Mouse (Mus musculus) spleen, adult 12 weeks (tissue): ENCODE results near the gene Mpdu1.
"Not testable (repeated sequence)": the region's sequence is repeated elsewhere in the genome, so short reads cannot be mapped to it uniquely, and the experiment has no call there.

Source experiments
- DNase-seq: peaks from one replicate; pipeline ENCODE4 v3.0.0; 2022; ENCODE audit warnings: low spot score

Mpdu1 gene

GRCm38 (mm10) chr11:69662213-69662966, at the start of gene Mpdu1:
Gene Mpdu1 (minus strand): TSS chr11:69662642.
- DNase-seq: peak; percentile 92

- DNase-seq: no peak
Observed at GRCm38 (mm10) chr11:69711082-69711481, 48.6 kb upstream of the Mpdu1 start.

- DNase-seq: no peak
Observed at GRCm38 (mm10) chr11:69710470-69710869, 48.0 kb upstream of the Mpdu1 start.

- no peak for DNase-seq
Observed at GRCm38 (mm10) chr11:69709554-69710446, 47.4 kb upstream of the Mpdu1 start.

GRCm38 (mm10) chr11:69708614-69709265, 46.3 kb upstream of the Mpdu1 start:
- no peak for DNase-seq

- no peak for DNase-seq
Observed at GRCm38 (mm10) chr11:69707873-69708381, 45.5 kb upstream of the Mpdu1 start.

- DNase-seq: no peak
Observed at GRCm38 (mm10) chr11:69707480-69707847, 45.0 kb upstream of the Mpdu1 start.

- no peak for DNase-seq
Observed at GRCm38 (mm10) chr11:69706775-69707479, 44.5 kb upstream of the Mpdu1 start.

- no peak for DNase-seq
Observed at GRCm38 (mm10) chr11:69704613-69705010, 42.2 kb upstream of the Mpdu1 start.

- DNase-seq: no peak
Observed at GRCm38 (mm10) chr11:69703814-69704612, 41.6 kb upstream of the Mpdu1 start.

- DNase-seq: not testable (repeated sequence)
Observed at GRCm38 (mm10) chr11:69703381-69703780, 40.9 kb upstream of the Mpdu1 start.

- not testable (repeated sequence) for DNase-seq
Observed at GRCm38 (mm10) chr11:69702886-69703285, 40.4 kb upstream of the Mpdu1 start.

GRCm38 (mm10) chr11:69699595-69699994, 37.2 kb upstream of the Mpdu1 start:
- no peak for DNase-seq

- no peak for DNase-seq
Observed at GRCm38 (mm10) chr11:69698574-69698973, 36.1 kb upstream of the Mpdu1 start.

GRCm38 (mm10) chr11:69697396-69697795, 35.0 kb upstream of the Mpdu1 start:
- DNase-seq: no peak

GRCm38 (mm10) chr11:69695361-69696181, 33.1 kb upstream of the Mpdu1 start, which contains the start of the genes Tnfsf12 and Tnfsfm13:
Gene Tnfsf12 (minus strand): TSS chr11:69695849.
Gene Tnfsfm13 (minus strand): TSS chr11:69696098.
- DNase-seq: no peak

GRCm38 (mm10) chr11:69695046-69695360, 32.6 kb upstream of the Mpdu1 start:
- DNase-seq: no peak

GRCm38 (mm10) chr11:69693421-69693965, 31.1 kb upstream of the Mpdu1 start:
- DNase-seq: no peak

- DNase-seq: no peak
Observed at GRCm38 (mm10) chr11:69692863-69693262, 30.4 kb upstream of the Mpdu1 start.
